Mouse (Mus musculus) kidney, embryonic 16.5 days (tissue): ENCODE measurements around the gene Taf10. TPM values are rescaled to one million over a fixed set of nuclear protein-coding genes. Genes with fewer than 3 reads are reported as not detected.

Source experiments
- ATAC-seq: fragments of 200-750 bp; cut with Nextera tagmentation; 2 replicates; pipeline ENCODE4 v1.8.0; 2017; ENCODE audit warnings: moderate TSS enrichment; ENCODE audit not compliant: low FRiP score, low TSS enrichment
- H3K27ac ChIP-seq: fragments of 300-500 bp; sonication (generic); 2 replicates; pipeline ENCODE4 v1.5.1; 2014; ENCODE audit warnings: low read length
- H3K27me3 ChIP-seq: fragments of 300-500 bp; sonication (generic); 2 replicates; pipeline ENCODE4 v1.6.1; 2014; ENCODE audit warnings: low read length, control low read depth, mixed read lengths; ENCODE audit not compliant: insufficient read depth
- H3K36me3 ChIP-seq: fragments of 300-500 bp; sonication (generic); 2 replicates; pipeline ENCODE4 v1.6.1; 2014; ENCODE audit warnings: low read length, control low read depth, mixed read lengths; ENCODE audit not compliant: insufficient read depth
- H3K4me1 ChIP-seq: fragments of 300-500 bp; sonication (generic); 2 replicates; pipeline ENCODE4 v1.6.1; 2014; ENCODE audit warnings: low read length, control low read depth, mixed read lengths; ENCODE audit not compliant: insufficient read depth
- H3K4me2 ChIP-seq: fragments of 300-500 bp; sonication (generic); replicated peaks from 2 replicates; pipeline ENCODE4 v1.6.1; 2014; ENCODE audit warnings: low read depth, low read length
- H3K4me3 ChIP-seq: fragments of 300-500 bp; sonication (generic); 2 replicates; pipeline ENCODE4 v1.5.1; 2014; ENCODE audit warnings: mild to moderate bottlenecking, low read length
- H3K9ac ChIP-seq: fragments of 300-500 bp; sonication (generic); replicated peaks from 2 replicates; pipeline ENCODE4 v1.6.1; 2014; ENCODE audit warnings: low read length
- H3K9me3 ChIP-seq: fragments of 300-500 bp; sonication (generic); 2 replicates; pipeline ENCODE4 v1.6.1; 2016; ENCODE audit warnings: low read length, control low read depth
- WGBS: fragments of 180-500 bp; shearing (Covaris S2); extraction: QIAGEN DNeasy Blood & Tissue Kit; methylation state at CpG from one replicate; pipeline ENCODE4 v1.1.7; 2014; 5-methylcytosine and 5-hydroxymethylcytosine counted together
- polyA plus RNA-seq: library from polyadenylated mRNA; unstranded; fragments of >200 nt; fragmentation: Nextera tagmentation; extraction: Ambion mirVana; gene quantifications from 2 replicates; pipeline ENCODE4 v1.2.1, GENCODE M21; 2015

Gene Taf10
- polyA plus RNA-seq, 1 experiment from 2014 or later = 107 TPM

GRCm38 (mm10) chr7:105690875-105691274 is 53.3 kb downstream of the Taf10 start:
- Histone ChIP-seq H3K4me2 (no peak overlapping the region), H3K4me3 (no peak overlapping the region), H3K27me3 (no peaks in the 10 kb centered on the region), H3K9me3 (no peaks in the 10 kb centered on the region), H3K27ac (no peak overlapping the region), H3K36me3 (no peaks in the 10 kb centered on the region), H3K9ac (no peak overlapping the region), H3K4me1 (no peaks in the 10 kb centered on the region)
- no peak for ATAC-seq
- 64% methylated on average over 1 of the region's 1 CpGs for WGBS

Other genes with a start within 250 kb of the Taf10 start
- gene Smpd1, start 190.0 kb downstream of the Taf10 start, polyA plus RNA-seq = 58.7 and 60.7 TPM in 2 replicates
- gene Apbb1, start 162.7 kb downstream of the Taf10 start, polyA plus RNA-seq = 62.1 and 62.2 TPM in 2 replicates
- 1.3 and 1.7 TPM in 2 replicates for gene Hpx, start 144.2 kb downstream of the Taf10 start, polyA plus RNA-seq
- 38.7 and 39.2 TPM in 2 replicates for gene Trim3, start 110.8 kb downstream of the Taf10 start, polyA plus RNA-seq
- gene Timm10b, start 104.3 kb downstream of the Taf10 start, polyA plus RNA-seq = 164 and 183 TPM in 2 replicates
- 92.4 and 92.5 TPM in 2 replicates for gene Arfip2, start 103.9 kb downstream of the Taf10 start, polyA plus RNA-seq
- 13.1 and 32.4 TPM in 2 replicates for gene Gm45799, start 103.8 kb downstream of the Taf10 start, polyA plus RNA-seq
- 1.7 and 2.0 TPM in 2 replicates for gene Dnhd1, start 93.5 kb downstream of the Taf10 start, polyA plus RNA-seq
- 377 and 439 TPM in 2 replicates for gene Ilk, start 7.8 kb downstream of the Taf10 start, polyA plus RNA-seq
- 42.9 TPM in 2 replicates for gene Rrp8, start 7.0 kb downstream of the Taf10 start, polyA plus RNA-seq
- 120 and 123 TPM in 2 replicates for gene Tpp1, start 7.9 kb upstream of the Taf10 start, polyA plus RNA-seq
- 10.4 and 10.5 TPM in 2 replicates for gene Dchs1, start 43.3 kb upstream of the Taf10 start, polyA plus RNA-seq
- gene Mrpl17, start 66.7 kb upstream of the Taf10 start, polyA plus RNA-seq = 378 and 386 TPM in 2 replicates
- 0.59 TPM in 1 of 2 replicates, not detected in the other for gene Gm4070, start 209.6 kb upstream of the Taf10 start, polyA plus RNA-seq